Mouse (Mus musculus): Measurements from ENCODE around the gene Jdp2.

The Jdp2 gene

DNA sequence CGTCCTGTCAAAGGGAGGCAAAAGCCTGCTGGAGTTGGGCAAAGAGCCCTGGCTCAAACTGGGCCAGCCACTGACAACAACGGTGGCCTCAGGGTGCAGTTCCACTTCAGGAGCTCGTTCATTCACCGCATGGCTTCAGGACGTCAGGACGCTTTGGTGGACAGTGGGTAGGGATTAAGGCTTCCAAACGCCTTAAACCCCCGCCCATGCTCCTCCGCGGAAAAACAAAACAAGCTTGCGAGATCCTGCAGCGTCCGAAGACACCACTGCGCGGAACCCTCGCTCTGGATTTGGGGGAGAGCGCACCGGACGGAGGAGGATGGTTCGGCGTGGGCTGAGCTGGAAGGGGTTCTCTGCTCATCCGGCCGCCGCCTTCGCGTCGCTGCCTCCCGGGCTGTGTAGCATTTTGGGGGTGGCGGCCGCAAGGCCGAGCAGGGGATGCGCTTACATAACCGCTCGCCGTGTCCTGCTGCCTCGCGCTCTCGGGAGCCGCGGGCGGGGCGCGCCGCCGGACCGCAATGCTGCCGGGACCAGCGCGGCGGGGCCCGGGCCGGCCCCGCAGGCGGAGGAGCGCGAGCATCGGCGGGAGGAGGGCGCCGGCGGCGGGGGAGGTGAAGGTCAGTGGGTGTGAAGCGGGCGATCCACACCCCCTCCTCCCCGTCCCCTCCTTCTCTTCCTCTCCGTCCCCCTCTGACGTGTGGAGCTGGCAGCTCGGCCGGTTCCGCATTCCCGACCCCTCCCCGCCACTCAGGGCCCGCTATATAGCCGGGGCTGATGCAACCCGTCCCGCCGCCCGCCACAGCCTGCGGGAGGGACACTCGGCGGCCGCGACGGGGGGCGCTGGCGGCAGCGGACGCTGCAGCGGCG is at the start of gene Jdp2:
Gene Jdp2 (plus strand): TSS at position 417 of the 867 bp plus-strand sequence.
- DNase-seq: peak; percentile 77

DNA sequence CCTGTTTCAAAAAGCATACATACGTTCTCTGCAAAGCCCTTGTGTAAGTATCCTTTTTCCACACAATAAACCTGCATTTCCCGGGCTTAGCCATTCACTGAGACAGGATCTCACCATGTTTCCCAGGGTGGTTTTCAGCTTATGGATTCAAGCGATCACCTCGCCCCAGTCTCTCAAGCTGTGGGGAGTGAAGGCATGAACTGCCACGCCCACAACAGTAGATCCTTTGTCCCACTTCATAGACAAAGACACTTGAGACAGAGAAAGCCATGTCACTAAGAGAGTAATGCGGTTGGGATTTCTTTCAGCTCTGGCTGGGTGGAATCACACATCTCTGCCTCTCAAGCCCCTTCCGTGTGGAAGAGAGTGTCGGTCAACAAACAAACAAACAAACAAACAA is 49.2 kb upstream of the Jdp2 start:
- DNase-seq: no peak

DNA sequence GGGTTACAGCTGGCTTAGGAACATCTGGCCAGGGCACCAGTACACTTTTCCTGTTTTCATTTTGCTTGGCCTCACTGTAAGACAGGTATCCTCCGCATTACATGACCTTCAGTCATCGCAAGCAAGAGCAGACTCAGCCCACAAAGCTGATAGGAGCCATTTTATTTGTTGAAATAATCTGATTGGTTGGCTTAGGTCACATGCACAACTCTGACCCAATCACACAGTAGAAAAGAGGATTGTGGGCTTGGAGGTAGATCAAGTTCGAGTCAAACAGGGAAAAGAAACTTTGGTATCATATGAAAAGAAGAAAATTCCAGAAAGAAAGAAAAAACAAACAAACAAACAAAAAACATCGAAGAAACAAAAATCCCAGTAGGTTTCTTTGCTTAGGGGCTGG is 48.4 kb upstream of the Jdp2 start:
- DNase-seq: no peak

DNA sequence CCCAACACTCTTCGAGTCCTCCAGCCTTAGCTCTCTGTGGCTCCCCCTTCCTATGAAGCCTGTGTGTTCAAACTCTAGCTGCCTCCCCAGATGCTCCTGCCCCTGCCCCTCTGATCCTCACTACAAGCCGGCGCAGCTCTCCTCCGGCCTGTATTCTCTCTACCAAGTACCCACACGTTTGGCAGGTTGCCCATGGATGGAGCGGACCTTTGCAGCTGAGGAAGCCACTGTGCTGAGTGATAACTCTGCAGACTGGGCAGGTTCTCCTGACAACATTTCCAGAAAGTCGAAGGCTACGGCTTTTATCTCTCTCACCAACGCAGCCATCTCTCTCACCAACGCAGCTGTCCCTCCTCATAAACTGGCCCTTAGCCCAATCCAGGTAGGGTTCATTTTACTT is 39.5 kb upstream of the Jdp2 start:
- DNase-seq: no peak

DNA sequence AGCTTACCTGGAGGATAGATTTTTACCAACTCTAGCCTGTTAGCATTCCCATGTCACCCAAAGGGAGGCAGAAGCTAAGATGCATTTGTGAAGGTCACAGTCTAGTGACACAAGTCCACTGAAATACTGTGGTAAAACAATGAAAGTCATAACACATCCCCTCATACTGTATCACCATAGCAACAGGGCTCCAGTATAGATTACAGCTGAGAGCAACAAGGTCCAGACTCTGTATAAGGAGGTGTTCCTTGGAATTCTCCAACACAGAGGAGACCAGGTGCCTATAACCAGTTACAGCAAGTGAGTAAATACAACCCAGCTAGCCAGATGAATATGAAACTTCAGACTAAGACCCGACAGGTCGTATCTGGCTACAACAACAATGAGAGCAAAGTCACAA is 33.4 kb upstream of the Jdp2 start:
- no peak for DNase-seq

DNA sequence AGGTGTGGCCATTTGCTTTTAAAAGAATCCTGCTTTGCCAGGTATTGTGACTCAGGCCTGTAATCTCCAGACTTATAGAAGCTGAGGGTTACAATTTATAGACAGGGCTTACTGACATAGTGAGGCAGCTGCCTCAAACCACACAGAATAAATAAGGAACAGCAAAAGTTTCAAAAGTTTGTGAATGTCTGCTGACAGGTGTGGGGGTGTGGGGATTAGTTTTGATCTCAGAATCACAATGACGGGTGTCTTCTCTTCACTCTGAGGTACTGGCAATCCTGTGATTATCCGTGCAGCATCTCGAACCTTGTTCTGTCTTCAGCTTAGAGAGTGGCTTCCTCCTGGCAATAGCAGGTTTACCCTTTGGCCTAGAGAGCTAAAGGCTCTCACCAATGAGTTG is 30.5 kb upstream of the Jdp2 start:
- no peak for DNase-seq

DNA sequence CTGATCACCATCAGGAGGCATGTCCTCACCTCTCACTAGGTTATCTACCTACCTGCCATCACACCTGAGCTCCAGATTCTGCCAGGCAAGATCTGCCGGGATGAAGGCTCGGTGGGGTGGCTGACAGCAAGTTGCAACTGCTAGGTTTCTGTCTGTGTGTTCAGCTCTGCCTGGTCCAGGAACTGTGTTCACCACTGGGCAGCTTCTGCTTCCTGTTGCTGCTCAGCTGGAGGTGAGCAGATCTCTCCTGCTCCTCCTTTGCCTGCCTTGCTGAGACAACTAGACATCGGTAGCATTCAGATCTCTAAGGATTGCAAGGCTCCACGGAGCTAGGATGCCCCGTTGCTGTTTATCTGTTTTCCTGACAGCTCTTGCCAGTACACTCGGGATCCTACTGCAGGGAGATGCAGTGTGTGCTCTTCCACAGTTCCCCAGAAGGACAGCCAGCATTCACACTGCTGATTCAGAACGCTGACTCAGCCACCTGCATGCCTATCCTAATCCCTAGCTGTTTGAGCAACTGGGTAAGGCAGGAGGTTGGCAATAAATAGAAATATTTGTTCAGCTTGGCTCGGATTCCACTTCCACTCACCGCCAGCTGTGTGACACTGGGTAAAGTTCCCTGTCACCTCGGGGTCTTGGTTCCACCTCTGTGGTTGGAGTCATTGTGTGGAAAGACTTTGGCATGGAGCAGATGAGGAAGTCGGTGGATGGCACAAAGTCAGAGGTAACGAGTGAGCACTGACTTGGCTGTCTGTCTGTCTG is 29.3 kb upstream of the Jdp2 start:
- no peak for DNase-seq

DNA sequence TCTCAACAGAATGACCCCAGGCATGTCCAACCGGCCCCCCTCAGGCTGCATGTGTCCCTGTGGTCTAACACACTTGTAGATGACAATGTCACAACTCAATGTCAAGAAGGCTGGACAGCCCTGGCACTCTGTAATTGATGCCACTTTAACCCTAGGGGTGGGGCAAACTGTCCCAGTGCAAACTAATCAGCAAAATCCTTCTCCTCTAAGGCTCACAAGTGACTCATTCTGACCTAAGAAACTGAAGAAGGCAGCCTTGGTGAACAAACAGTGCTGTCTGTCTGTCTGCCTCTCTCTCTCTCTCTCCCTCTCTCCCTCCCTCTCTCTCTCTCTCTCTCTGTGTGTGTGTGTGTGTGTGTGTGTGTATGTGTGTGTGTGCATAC is 28.7 kb upstream of the Jdp2 start:
- no peak for DNase-seq

DNA sequence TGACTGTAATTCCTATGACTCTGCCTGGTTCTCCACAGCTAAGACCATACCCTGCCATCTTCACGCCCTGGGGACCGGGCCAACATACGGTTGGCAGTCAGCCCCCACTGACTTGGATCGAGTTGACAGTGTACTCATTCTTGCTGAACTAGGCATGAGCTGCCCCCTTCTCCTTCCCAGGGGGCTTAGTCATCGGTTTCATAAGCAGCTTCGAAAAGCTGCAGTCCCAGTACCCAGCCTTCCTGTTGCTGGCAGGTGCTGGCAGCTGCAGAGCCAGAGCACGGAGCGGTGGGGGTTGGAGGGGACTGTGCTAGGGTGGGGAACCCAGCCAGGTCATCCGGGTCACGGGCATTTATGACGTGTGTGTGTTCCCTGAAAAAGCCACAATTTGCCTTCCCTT is 27.5 kb upstream of the Jdp2 start:
- peak; percentile 8 for DNase-seq

DNA sequence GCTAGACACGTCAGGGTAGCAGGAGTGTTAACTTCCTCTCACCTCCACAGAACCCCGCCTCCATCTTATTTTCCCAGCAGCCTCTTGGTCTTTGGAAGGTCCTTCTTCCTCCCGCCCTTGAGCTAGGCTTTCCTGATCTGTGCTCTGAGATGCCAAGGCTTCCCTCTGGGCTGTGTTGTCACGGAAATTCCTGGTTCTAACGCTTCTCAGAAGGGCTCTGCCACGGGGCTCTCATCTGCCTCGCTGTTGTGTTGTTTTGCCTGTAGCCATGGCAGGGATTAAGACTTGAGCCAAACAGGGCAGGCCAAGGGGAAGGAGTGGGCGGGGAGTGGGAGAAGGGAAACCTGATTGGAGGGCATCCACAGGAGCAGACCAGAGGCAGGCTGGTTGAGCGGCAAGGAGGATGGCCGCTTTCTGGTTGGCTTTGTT is 26.8 kb upstream of the Jdp2 start:
- DNase-seq: peak; percentile 10

DNA sequence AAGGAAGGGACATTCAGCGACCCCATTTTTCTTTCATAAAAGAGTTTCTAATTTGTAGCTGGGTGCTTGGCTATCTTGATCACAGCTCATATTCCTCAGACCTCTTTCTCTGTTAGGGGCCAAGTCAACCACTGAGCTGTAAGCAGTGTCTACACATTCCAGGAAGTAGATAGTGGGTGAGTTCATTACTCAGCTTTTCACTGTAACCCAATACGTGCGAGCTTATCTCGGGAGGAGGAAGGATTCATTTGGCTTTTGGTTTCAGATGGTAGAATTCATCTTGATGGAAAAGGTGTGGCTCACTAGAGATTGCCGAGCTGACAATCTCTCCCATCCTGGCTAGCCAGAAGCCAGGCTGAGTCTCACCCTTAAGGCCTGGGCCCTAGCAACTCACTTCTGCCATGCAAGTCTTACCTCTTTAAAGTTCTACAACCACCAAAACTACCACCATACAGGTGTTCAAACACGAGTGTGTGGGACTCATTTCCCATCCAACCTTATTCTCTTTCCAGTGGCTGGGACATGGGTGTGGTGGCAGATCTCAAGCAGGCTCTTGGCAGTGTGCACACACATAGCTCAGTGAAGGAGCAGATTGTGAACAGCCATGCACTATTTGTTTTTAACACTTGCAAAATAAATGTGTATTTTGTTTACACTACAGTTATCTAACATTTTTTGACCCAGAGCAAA is 23.9 kb upstream of the Jdp2 start:
- DNase-seq: no peak

DNA sequence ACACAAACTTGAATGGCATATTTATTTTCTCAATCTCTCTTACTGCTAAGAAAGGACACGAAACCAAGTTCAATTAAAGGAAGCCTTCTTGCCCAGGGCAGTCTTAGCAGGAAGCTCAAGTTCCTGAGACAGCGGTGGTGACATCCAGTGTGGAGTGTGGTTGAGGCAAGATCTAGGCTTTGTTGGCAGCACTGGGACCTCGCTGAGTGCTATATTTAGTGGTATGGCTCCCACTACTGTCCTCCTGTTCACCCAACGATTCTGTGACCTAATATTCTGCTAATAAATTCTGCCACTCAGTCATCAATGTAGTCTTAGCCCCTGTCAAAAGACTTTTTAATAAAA is 23.4 kb upstream of the Jdp2 start:
- no peak for DNase-seq

DNA sequence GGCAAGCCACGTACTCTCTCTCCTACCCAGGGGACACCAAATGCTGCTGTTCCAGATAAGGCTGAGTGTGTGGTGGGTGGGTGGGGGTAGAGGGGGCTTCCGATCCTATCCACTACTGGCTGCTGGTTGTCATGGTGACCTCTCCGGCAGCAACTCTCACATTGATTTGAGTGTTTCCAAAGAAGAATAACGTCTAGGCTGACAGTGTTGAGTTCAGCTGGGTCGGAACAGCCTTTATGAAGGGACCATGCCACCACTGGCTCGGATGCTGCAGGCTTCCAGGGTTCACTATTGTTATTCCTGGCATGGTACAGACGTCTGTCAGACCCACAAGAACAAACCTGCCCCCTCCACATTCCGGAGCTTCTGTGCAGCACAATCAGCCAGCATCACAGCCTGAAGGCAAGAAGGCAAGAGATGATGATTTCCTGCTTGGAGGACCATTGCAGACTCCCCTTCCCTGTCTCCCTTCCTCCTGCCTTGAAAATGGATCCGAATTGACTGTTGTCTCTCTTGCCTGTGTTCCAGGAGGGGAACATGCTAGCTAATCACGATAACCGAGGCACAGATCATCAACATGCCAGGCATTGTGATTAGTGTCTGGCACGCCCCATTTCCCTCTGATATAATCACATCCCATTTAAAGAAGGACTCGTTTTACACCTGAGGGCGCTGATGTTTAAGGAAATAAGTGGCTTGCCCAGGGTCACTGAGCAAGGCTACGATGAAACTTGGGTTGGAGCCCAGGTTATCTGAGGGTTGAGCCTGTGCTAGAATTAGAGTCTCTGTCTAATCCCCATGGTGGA is 17.4 kb upstream of the Jdp2 start:
- DNase-seq: no peak

DNA sequence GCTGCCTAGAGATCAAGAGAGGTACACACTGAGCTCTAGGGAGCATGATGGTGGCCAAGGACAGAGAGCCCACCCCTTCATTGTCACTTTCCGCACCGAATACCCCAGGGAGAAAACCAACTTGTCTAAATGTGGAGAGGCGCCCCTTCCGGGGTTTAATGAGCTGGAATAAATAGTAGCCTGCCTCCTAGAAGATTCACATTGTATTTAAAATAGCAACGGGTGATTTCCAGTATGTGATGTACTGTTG is 16.8 kb upstream of the Jdp2 start:
- DNase-seq: no peak

DNA sequence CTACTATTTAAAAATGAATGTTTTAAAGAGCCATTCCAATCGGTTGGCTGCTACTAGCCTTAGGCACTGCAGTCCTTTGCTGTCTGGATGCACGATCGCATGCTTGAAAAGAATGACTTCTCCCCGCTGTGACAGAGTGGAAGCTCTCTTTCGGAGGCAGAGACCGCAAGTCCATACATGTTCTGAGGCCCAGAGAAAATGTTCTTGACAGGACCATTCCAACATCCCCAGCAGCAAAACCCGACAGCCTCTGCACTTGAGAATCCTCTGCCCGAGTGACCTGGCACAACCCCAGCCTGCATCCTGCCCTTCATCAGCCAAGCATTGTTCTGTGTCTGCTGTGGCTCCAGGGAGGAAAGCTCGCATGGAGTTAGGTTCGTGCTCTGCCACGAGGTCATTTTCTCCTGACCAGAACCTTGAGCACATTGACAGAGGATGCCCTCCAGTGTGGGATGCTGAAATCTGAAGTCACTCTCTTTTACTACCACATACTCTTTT is 13.0 kb upstream of the Jdp2 start:
- DNase-seq: no peak

DNA sequence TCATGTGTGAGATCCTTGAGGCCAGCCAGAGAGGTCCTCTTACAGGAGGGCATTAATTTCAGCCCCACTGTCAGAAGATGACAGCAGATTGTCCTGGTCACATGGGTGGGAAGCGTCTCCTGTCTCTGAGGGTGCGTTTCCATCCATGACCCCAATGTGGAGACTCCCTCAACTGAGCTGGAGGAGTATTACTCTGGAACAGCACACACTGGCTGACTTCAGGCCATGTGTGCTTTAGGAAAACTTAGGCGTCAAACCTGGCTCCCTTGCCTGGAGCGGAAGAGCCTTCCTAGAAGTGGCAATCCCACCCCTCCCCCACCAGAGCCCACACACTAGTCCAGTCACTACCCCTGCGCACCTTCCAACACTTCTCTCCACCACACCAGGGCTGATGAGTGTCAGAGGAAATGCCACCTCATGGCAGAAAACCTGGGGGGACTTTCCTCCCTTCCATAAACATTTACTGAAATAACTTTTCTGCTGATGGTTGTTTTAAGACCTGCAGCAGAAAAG is 8.9 kb upstream of the Jdp2 start:
- DNase-seq: no peak

DNA sequence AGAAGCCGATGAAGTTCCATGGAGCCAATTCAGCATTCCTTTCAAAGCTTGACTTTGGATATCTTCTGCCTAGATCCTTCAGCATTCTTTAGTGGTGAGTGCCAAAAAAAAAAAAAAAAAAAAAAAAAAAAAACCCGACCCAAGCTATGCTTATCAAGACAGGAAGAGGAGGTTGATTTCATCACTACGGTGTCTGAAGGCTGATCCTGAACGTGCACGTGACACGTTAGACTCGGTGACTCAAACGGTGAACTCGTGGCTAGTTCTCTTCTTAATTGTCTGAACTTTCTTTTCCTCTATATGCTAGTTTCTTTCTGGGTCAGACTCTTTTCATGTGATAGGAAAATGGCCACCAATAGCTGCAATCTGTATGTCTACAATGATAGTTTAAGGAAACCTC is 5.9 kb upstream of the Jdp2 start:
- DNase-seq: no peak

DNA sequence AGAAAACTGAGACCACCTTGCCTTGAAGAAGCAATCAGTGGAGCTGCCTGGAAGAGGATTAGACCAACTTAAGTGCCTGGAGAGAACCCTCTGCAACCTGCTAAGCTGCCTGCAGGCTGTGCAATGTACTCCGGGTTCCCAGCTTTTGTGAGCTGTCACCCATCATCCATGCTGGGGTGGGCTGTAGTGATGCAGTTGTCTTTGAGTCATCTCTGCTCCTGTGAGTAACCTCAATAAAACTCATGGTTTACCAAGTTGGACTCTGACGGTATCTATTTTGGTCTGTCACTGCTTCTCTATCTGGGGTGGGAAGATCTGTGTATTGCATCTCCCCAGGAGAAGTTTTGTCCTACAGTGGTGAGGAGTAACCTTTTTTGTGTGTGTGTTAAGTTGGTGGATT is 4.4 kb upstream of the Jdp2 start:
- DNase-seq: no peak

DNA sequence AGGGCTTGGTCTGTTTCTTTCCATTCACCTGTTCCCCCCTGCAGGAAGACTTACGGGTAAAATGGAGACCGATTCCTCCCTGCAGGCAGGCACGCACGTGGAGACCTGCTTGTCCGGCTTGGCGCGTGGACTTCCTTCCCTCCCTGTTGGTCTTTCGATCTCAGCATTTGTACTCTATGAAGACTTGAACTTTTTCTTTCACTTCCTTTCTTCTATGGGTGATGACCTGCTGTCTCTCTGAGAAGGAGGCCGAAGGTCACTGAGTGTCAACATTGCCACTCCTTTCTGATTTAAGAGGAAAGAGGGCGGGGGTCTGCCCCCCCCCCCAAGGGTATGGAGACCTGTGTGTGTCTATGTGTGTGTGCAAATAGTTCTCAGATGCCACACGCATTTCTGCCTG is 774 bp upstream of the Jdp2 start:
- no peak for DNase-seq

DNA sequence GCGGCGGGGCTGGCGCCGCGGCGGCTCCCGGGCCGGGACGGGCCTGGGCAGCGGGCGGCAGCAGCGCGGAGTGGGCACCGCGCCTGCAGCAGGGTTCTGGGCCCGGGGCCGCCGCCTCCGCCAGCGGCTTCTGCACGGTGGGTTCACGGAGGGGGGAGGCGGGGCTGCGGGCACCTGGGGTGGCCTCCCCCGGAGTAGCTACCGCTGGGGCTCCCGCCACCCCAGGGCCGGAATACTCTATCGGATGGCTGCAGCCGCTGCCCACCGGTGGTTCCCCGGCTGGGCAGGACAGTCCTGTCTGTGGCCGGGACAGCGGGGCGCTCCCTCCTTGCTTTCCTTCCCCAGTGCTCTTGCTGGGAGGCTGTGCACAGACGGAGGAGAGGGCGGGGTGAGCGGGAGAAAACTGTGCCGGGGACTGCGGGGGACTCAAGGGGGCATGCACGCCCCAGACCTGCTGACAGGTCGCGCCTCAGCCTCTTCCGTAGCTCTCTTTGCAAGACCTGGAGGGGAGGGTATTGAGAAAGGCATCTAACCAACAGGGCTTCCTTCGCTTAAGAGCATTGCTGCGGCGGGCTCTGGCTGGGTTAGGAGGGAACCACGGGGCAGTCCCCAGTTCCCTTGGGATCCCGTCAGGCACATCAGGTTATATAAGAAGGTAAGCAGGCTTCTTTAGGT is 788 bp downstream of the Jdp2 start:
- DNase-seq: peak; percentile 30

DNA sequence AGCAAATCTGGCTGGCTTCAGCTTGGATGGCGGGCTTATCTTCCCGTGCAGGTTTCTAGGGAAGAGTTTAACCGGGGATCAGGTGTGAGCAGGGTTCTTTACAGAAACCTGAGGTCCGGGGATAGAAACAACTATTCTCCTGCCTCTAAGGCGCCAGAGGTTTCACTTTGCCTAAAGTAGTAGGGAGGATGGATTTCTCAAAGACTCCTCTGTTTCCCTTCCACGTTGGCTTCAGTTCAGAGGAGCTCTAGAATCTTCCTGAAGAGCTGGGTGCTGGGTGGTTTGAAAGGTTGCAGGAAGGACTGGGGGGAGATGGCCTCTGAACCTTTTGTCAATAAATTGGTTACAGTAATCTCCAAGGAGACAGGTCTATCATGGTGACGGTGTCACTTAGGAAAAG is 1.8 kb downstream of the Jdp2 start:
- no peak for DNase-seq

DNA sequence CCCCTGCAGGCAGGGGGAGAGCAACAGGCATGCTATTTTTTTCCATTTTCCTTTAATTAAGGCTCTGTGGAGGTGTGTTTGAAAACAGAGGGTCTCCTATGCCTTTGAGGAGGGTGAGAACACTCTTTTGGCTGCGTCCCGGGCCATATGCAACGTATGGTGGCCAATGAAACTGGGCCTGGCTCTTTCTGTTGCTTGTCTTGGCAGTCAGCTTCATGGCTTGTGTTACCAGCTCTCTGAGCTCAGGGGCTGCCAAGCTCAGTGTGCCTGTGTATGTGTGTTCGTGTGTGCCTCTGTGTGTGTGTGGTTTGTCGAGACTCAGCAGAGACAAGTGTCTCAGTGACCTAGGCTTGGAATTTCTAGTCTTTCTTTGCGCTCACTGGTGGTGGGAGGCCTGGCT is 2.7 kb downstream of the Jdp2 start:
- DNase-seq: no peak

All from liver (tissue).